Mouse (Mus musculus): Measurements from ENCODE around the gene Igf1. TPM values are rescaled to one million over a fixed set of nuclear protein-coding genes. Genes with fewer than 3 reads are reported as not detected.

Gene Igf1
- polyA plus RNA-seq, 2 experiments = 72.4 to 93.6 TPM

- Histone ChIP-seq H3K36me3 (ENCODE audit: control insufficient read depth, insufficient read depth, low read length) (no peaks in the 10 kb centered on the region), H3K4me1 (ENCODE audit: control insufficient read depth, insufficient read depth, low read length) (no peaks in the 10 kb centered on the region), H3K27me3 (ENCODE audit: control insufficient read depth, insufficient read depth, low read length) (no peaks in the 10 kb centered on the region), H3K9ac (ENCODE audit: low read depth, low read length, severe bottlenecking) (no peak overlapping the region), H3K4me3 (replicated peaks; ENCODE audit: low read length) (no peak overlapping the region), H3K4me2 (replicated peaks; ENCODE audit: low read depth, low read length, severe bottlenecking) (no peak overlapping the region), H3K9me3 (ENCODE audit: control insufficient read depth, low read length) (no peaks in the 10 kb centered on the region), H3K27ac (replicated peaks; ENCODE audit: low read depth, low read length) (no peak overlapping the region)
- WGBS = 70% methylated on average over 10 of the region's 10 CpGs
- no peak for DNase-seq (ENCODE audit: low spot score)
- TF ChIP-seq POLR2A (IDR thresholded peaks at IDR 0.05; ENCODE audit: borderline replicate concordance, extremely low read depth, insufficient read depth, insufficient read length) = no peak
- ATAC-seq (ENCODE audit: low FRiP score, low read depth) = no peak
These were observed 36.2 kb upstream of the Igf1 start for GRCm38 (mm10) chr10:87821906-87822305.

- WGBS = 94% methylated on average over 2 of the region's 2 CpGs
- no peak for TF ChIP-seq POLR2A (IDR thresholded peaks at IDR 0.05; ENCODE audit: borderline replicate concordance, extremely low read depth, insufficient read depth, insufficient read length)
- Histone ChIP-seq H3K9me3 (ENCODE audit: control insufficient read depth, low read length) (no peaks in the 10 kb centered on the region), H3K9ac (ENCODE audit: low read depth, low read length, severe bottlenecking) (no peak overlapping the region), H3K27ac (replicated peaks; ENCODE audit: low read depth, low read length) (no peak overlapping the region), H3K4me3 (replicated peaks; ENCODE audit: low read length) (no peak overlapping the region), H3K27me3 (ENCODE audit: control insufficient read depth, insufficient read depth, low read length) (no peaks in the 10 kb centered on the region), H3K4me1 (ENCODE audit: control insufficient read depth, insufficient read depth, low read length) (no peaks in the 10 kb centered on the region), H3K4me2 (replicated peaks; ENCODE audit: low read depth, low read length, severe bottlenecking) (no peak overlapping the region), H3K36me3 (ENCODE audit: control insufficient read depth, insufficient read depth, low read length) (no peaks in the 10 kb centered on the region)
- DNase-seq (ENCODE audit: low spot score) (no peak), ATAC-seq (ENCODE audit: low FRiP score, low read depth) (no peak)
These were observed 28.1 kb upstream of the Igf1 start for GRCm38 (mm10) chr10:87830012-87830411.

DNA sequence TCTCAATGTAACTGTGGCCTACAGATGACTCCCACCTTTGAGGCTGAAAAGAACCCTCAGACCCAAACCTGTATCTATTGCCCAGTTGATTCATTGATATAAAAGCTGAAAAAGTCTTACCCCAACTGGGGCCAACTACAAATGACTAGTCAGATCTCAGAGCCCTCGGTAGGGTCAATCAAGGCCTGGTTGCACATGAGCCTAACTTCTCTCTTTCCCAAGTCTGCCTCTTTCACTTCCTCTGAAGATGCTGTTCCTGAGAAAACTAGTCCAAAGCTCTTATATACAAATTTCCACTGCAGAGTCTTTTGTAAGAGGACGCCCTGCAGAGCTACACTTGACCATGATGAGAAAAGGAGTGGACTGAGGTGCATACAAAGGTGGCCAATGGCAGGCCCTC, 27.4 kb upstream of the Igf1 start:
- Histone ChIP-seq H3K4me1 (ENCODE audit: control insufficient read depth, insufficient read depth, low read length) (no peaks in the 10 kb centered on the region), H3K36me3 (ENCODE audit: control insufficient read depth, insufficient read depth, low read length) (no peaks in the 10 kb centered on the region), H3K27me3 (ENCODE audit: control insufficient read depth, insufficient read depth, low read length) (no peaks in the 10 kb centered on the region), H3K4me3 (replicated peaks; ENCODE audit: low read length) (no peak overlapping the region), H3K27ac (replicated peaks; ENCODE audit: low read depth, low read length) (no peak overlapping the region), H3K4me2 (replicated peaks; ENCODE audit: low read depth, low read length, severe bottlenecking) (no peak overlapping the region), H3K9ac (ENCODE audit: low read depth, low read length, severe bottlenecking) (no peak overlapping the region), H3K9me3 (ENCODE audit: control insufficient read depth, low read length) (no peaks in the 10 kb centered on the region)
- ATAC-seq (ENCODE audit: low FRiP score, low read depth) = no peak
- no peak for TF ChIP-seq POLR2A (IDR thresholded peaks at IDR 0.05; ENCODE audit: borderline replicate concordance, extremely low read depth, insufficient read depth, insufficient read length)
- 85% methylated on average over 2 of the region's 2 CpGs for WGBS
- DNase-seq (ENCODE audit: low spot score) = no peak

- no peak for DNase-seq (ENCODE audit: low spot score)
- ATAC-seq (ENCODE audit: low FRiP score, low read depth) = no peak
- Histone ChIP-seq H3K4me1 (ENCODE audit: control insufficient read depth, insufficient read depth, low read length) (no peaks in the 10 kb centered on the region), H3K9ac (ENCODE audit: low read depth, low read length, severe bottlenecking) (no peak overlapping the region), H3K9me3 (ENCODE audit: control insufficient read depth, low read length) (no peaks in the 10 kb centered on the region), H3K36me3 (ENCODE audit: control insufficient read depth, insufficient read depth, low read length) (no peaks in the 10 kb centered on the region), H3K4me3 (replicated peaks; ENCODE audit: low read length) (no peak overlapping the region), H3K4me2 (replicated peaks; ENCODE audit: low read depth, low read length, severe bottlenecking) (no peak overlapping the region), H3K27ac (replicated peaks; ENCODE audit: low read depth, low read length) (no peak overlapping the region), H3K27me3 (ENCODE audit: control insufficient read depth, insufficient read depth, low read length) (no peaks in the 10 kb centered on the region)
- 85% methylated on average over 1 of the region's 1 CpGs for WGBS
- no peak for TF ChIP-seq POLR2A (IDR thresholded peaks at IDR 0.05; ENCODE audit: borderline replicate concordance, extremely low read depth, insufficient read depth, insufficient read length)
These were observed 26.0 kb upstream of the Igf1 start for GRCm38 (mm10) chr10:87832101-87832500.

DNA sequence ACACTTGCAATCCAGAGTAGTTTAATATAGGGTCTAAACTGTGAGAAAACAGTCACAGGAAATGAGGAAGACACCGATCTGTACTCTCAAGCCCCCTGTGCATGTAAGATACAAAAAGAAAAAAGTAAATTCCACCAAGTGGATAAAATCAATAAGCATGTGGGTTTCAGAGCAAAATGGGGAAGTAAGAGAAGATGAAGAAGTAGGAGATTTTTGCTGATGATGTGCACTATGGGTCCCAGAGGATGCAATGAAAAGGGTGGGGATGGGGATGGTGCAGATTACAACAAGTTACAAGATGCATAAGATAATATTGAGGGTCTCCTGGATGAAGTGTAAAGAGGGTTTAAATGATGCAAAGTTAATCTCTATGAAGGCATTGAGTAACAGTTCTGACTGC, 18.6 kb upstream of the Igf1 start:
- no peaks in the 10 kb centered on the region for H3K36me3 ChIP-seq (ENCODE audit: control insufficient read depth, insufficient read depth, low read length)
- DNase-seq (ENCODE audit: low spot score) (no peak), ATAC-seq (ENCODE audit: low FRiP score, low read depth) (no peak)
- H3K4me1 ChIP-seq (ENCODE audit: control insufficient read depth, insufficient read depth, low read length) = no peaks in the 10 kb centered on the region
- H3K9ac ChIP-seq (ENCODE audit: low read depth, low read length, severe bottlenecking) = no peak overlapping the region
- 92% methylated on average over 1 of the region's 1 CpGs for whole genome bisulfite sequencing
- no peak for TF ChIP-seq POLR2A (IDR thresholded peaks at IDR 0.05; ENCODE audit: borderline replicate concordance, extremely low read depth, insufficient read depth, insufficient read length)
- H3K9me3 ChIP-seq (ENCODE audit: control insufficient read depth, low read length) = no peaks in the 10 kb centered on the region
- no peak overlapping the region for H3K4me3 ChIP-seq (replicated peaks; ENCODE audit: low read length)
- no peak overlapping the region for H3K27ac ChIP-seq (replicated peaks; ENCODE audit: low read depth, low read length)
- no peak overlapping the region for H3K4me2 ChIP-seq (replicated peaks; ENCODE audit: low read depth, low read length, severe bottlenecking)
- no peaks in the 10 kb centered on the region for H3K27me3 ChIP-seq (ENCODE audit: control insufficient read depth, insufficient read depth, low read length)

GRCm38 (mm10) chr10:87842501-87842900, 15.6 kb upstream of the Igf1 start:
- 78% methylated on average over 4 of the region's 4 CpGs for WGBS
- no peak for TF ChIP-seq POLR2A (IDR thresholded peaks at IDR 0.05; ENCODE audit: borderline replicate concordance, extremely low read depth, insufficient read depth, insufficient read length)
- H3K27me3 ChIP-seq (ENCODE audit: control insufficient read depth, insufficient read depth, low read length) = no peaks in the 10 kb centered on the region

More at GRCm38 (mm10) chr10:87842501-87842900, 15.6 kb upstream of the Igf1 start:
- H3K9ac ChIP-seq (ENCODE audit: low read depth, low read length, severe bottlenecking) = no peak overlapping the region
- H3K27ac ChIP-seq (replicated peaks; ENCODE audit: low read depth, low read length) = no peak overlapping the region
- H3K9me3 ChIP-seq (ENCODE audit: control insufficient read depth, low read length) = no peaks in the 10 kb centered on the region
- DNase-seq (ENCODE audit: low spot score) (no peak), ATAC-seq (ENCODE audit: low FRiP score, low read depth) (no peak)
- H3K4me2 ChIP-seq (replicated peaks; ENCODE audit: low read depth, low read length, severe bottlenecking) = no peak overlapping the region
- no peaks in the 10 kb centered on the region for H3K4me1 ChIP-seq (ENCODE audit: control insufficient read depth, insufficient read depth, low read length)
- H3K36me3 ChIP-seq (ENCODE audit: control insufficient read depth, insufficient read depth, low read length) = no peaks in the 10 kb centered on the region
- H3K4me3 ChIP-seq (replicated peaks; ENCODE audit: low read length) = no peak overlapping the region
